Mouse (Mus musculus): ENCODE data around the gene Prx.

DNA sequence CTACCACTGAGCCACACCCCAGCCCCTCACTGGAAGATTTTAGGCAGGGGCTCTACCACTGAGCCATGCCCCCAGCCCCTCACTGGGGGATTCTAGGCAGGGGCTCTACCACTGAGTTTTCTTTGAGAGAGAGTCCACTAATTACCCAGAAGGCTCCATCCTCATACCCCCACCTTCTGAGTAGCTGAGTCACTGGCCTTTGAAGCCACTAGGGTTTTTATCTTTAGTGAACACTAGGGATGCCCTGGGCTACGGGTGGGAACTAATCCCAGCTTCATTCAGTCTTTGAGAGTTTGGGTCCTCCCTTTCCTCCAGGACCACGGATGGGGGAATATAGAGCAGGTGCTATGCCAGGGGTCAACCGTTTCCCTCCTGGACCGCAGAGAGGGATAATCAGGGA, 40.5 kb upstream of the Prx start:
- TF ChIP-seq CTCF (IDR thresholded peaks at IDR 0.05; ENCODE audit: low read depth, low read length): no peak
- no peak for TF ChIP-seq EP300 (IDR thresholded peaks at IDR 0.05; ENCODE audit: insufficient read depth, low read depth, low read length)
- no peak for TF ChIP-seq POLR2A (IDR thresholded peaks at IDR 0.05; ENCODE audit: insufficient read depth, low read length)

All from ES-Bruce4 (cell line).